ENCODE assay signal across 7 mouse cellular contexts in genomic region chr7:16890536-16890935, GRCm38 (mm10). TPM values are rescaled to one million over a fixed set of nuclear protein-coding genes. Genes with fewer than 3 reads are reported as not detected.
DNase-seq lines count a peak whose midpoint lies in the region; ATAC-seq and TF ChIP-seq lines count a peak whose summit lies in the region.

No protein-coding gene starts in this region.

- 0 out of 2 replicates have a peak, but pooled peaks have one; percentile 8 for ATAC-seq in limb, embryonic 15.5 days (ENCODE audit: insufficient number of reproducible peaks, low FRiP score, low TSS enrichment, low read depth)

- TF ChIP-seq CTCF in E14TG2a.4 (conservative IDR thresholded peaks at IDR 0.05; ENCODE audit: low read length): no peak

- H3K36me3 ChIP-seq in E14TG2a.4 (ENCODE audit: insufficient read depth, low read length): peaks cover 15% of the 10 kb centered on the region
- H3K36me3 ChIP-seq in limb, embryonic 15.5 days: peaks cover 33% of the 10 kb centered on the region

- peak overlapping the region; percentile 67 for H3K4me2 ChIP-seq in limb, embryonic 15.5 days

- H3K9ac ChIP-seq in limb, embryonic 15.5 days: 0 out of 2 replicates have a peak overlapping the region, but pooled peaks have one; percentile 5

- peaks cover 41% of the 10 kb centered on the region for H3K27me3 ChIP-seq in E14TG2a.4 (ENCODE audit: insufficient read depth, low read length)
- H3K27me3 ChIP-seq in limb, embryonic 15.5 days: 0 out of 2 replicates have a peak, but pooled peaks cover 6% of the 10 kb centered on the region

- H3K27ac ChIP-seq in limb, embryonic 15.5 days: peak overlapping the region; percentile 97

- peaks cover 81% of the 10 kb centered on the region for H3K4me1 ChIP-seq in E14TG2a.4 (replicated peaks; ENCODE audit: low read depth, low read length)
- H3K4me1 ChIP-seq in limb, embryonic 15.5 days: peaks cover 56% of the 10 kb centered on the region

- H3K4me3 ChIP-seq in E14TG2a.4 (replicated peaks; ENCODE audit: low read length): peak overlapping the region; percentile 71
- peak overlapping the region; percentile 43 for H3K4me3 ChIP-seq in limb, embryonic 15.5 days

- no peaks in the 10 kb centered on the region for H3K9me3 ChIP-seq in E14TG2a.4 (ENCODE audit: low read length)
- peaks cover 7% of the 10 kb centered on the region; the same call in 1 of the 2 replicates for H3K9me3 ChIP-seq in limb, embryonic 15.5 days

- peak; percentile 68 for DNase-seq in NIH3T3 (ENCODE audit: low read depth)
- peak; percentile 58 for DNase-seq in heart, postnatal 4 days
- DNase-seq in thymus, postnatal 10 days (ENCODE audit: low spot score in 2 of 2): no peak
- DNase-seq in retina, postnatal 1 day: no peak
- no peak for DNase-seq in ovary, postnatal 10 days (ENCODE audit: low spot score)

- 14% methylated on average over 6 of the region's 6 CpGs for WGBS in limb, embryonic 15.5 days

RNA-seq across cellular contexts. Expression of gene Gng8, which starts 1.1 kb away (rescaled TPM):
- total RNA-seq in heart, postnatal 4 days (2021): 1 to 10 TPM; 1.4 to 1.8 TPM
- polyA plus RNA-seq in limb, embryonic 15.5 days (2015; fragmentation: Nextera tagmentation; extraction: Ambion mirVana): 11.8 and 15.0 TPM in 2 replicates

RNA-seq across cellular contexts. Expression of gene Dact3, which starts 15.4 kb away (rescaled TPM):
- 10 to 100 TPM; 45.2 to 48.6 TPM for total RNA-seq in heart, postnatal 4 days (2021)
- 4.0 TPM in 2 replicates for polyA plus RNA-seq in limb, embryonic 15.5 days (2015; fragmentation: Nextera tagmentation; extraction: Ambion mirVana)

RNA-seq across cellular contexts. Expression of gene Ptgir, which starts 15.8 kb away (rescaled TPM):
- total RNA-seq in heart, postnatal 4 days (2021): 1 to 10 TPM; 1.9 to 2.7 TPM
- 4.0 and 5.1 TPM in 2 replicates for polyA plus RNA-seq in limb, embryonic 15.5 days (2015; fragmentation: Nextera tagmentation; extraction: Ambion mirVana)

RNA-seq across cellular contexts. Expression of gene Calm3, which starts 33.4 kb away (rescaled TPM):
- 100 to 1,000 TPM; 309 to 310 TPM for total RNA-seq in heart, postnatal 4 days (2021)
- polyA plus RNA-seq in limb, embryonic 15.5 days (2015; fragmentation: Nextera tagmentation; extraction: Ambion mirVana): 85.8 and 99.4 TPM in 2 replicates

RNA-seq across cellular contexts. Expression of gene Prkd2, which starts 47.8 kb away (rescaled TPM):
- 10 to 100 TPM; 23.0 to 23.4 TPM for total RNA-seq in heart, postnatal 4 days (2021)
- polyA plus RNA-seq in limb, embryonic 15.5 days (2015; fragmentation: Nextera tagmentation; extraction: Ambion mirVana): 20.5 and 21.9 TPM in 2 replicates

Comparison
In these comparisons a context has a peak if more than half of its experiments do, and no peak if none do; other contexts are left out.
1. DNase-seq: peak in NIH3T3 (single experiment) and heart, postnatal 4 days (single experiment); none in thymus, postnatal 10 days (0 of 2), retina, postnatal 1 day (single experiment) and ovary, postnatal 10 days (single experiment).